Mouse (Mus musculus): ENCODE results near the gene Ttc7b.

DNA sequence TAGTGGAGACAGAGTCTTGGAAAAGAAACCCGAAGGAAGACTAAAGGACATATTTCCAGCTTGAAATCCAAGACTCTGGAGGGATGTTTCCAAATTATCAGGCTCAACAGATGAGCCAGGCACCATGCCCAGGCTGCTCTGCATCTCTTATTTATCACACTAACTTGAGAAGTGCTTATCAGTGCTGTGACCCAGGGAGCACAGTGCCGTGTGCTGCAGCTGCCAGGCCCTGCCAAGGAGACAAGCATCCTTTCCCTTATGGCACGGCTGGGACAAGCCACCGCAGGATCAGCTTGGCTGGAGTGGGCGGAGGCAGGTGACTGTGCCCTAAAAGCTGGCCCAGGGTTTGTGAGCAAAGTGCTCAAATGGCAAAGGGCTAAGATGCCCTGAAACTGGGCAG, 184.4 kb downstream of the Ttc7b start:
- no peak for TF ChIP-seq TCF12 (IDR thresholded peaks at IDR 0.05; ENCODE audit: insufficient read depth, poor library complexity, severe bottlenecking)
- no peak for TF ChIP-seq POLR2AphosphoS2 (IDR thresholded peaks at IDR 0.05; ENCODE audit: insufficient read length, low read depth)
- TF ChIP-seq POLR2A (IDR thresholded peaks at IDR 0.05; ENCODE audit: insufficient read length, low read depth) = no peak
- no peak for TF ChIP-seq MAX (IDR thresholded peaks at IDR 0.05; ENCODE audit: low read depth)
